Mouse (Mus musculus) intestine, embryonic 16.5 days (tissue): Measurements from ENCODE around the gene Nr1d2. TPM values are rescaled to one million over a fixed set of nuclear protein-coding genes. Genes with fewer than 3 reads are reported as not detected.
"Not testable (repeated sequence)": the region's sequence is repeated elsewhere in the genome, so short reads cannot be mapped to it uniquely, and the experiment has no call there.

ENCODE experiments used
- ATAC-seq: fragments of 200-750 bp; cut with Nextera tagmentation; 2 replicates; pipeline ENCODE4 v1.8.0; 2017; ENCODE audit warnings: moderate TSS enrichment, moderate library complexity
- H3K27ac ChIP-seq: fragments of 300-500 bp; sonication (generic); 2 replicates; pipeline ENCODE4 v1.5.1; 2014; ENCODE audit warnings: mild to moderate bottlenecking, low read length
- H3K27me3 ChIP-seq: fragments of 300-500 bp; sonication (generic); replicated peaks from 2 replicates; pipeline ENCODE4 v1.6.1; 2014; ENCODE audit warnings: low read length, control low read depth, mixed read lengths; ENCODE audit not compliant: control insufficient read depth, insufficient read depth
- H3K36me3 ChIP-seq: fragments of 300-500 bp; sonication (generic); 2 replicates; pipeline ENCODE4 v1.6.1; 2014; ENCODE audit warnings: low read length, control low read depth; ENCODE audit not compliant: control insufficient read depth, insufficient read depth
- H3K4me1 ChIP-seq: fragments of 300-500 bp; sonication (generic); 2 replicates; pipeline ENCODE4 v1.6.1; 2014; ENCODE audit warnings: low read length, control low read depth, mixed read lengths; ENCODE audit not compliant: control insufficient read depth, insufficient read depth
- H3K4me2 ChIP-seq: fragments of 300-500 bp; sonication (generic); 2 replicates; pipeline ENCODE4 v1.6.1; 2014; ENCODE audit warnings: low read depth, low read length, control low read depth
- H3K4me3 ChIP-seq: fragments of 300-500 bp; sonication (generic); 2 replicates; pipeline ENCODE4 v1.5.1; 2014; ENCODE audit warnings: mild to moderate bottlenecking, low read length
- H3K9ac ChIP-seq: fragments of 300-500 bp; sonication (generic); 2 replicates; pipeline ENCODE4 v1.6.1; 2014; ENCODE audit warnings: low read depth, low read length
- H3K9me3 ChIP-seq: fragments of 300-500 bp; sonication (generic); 2 replicates; pipeline ENCODE4 v1.6.1; 2016; ENCODE audit warnings: low read length, control low read depth; ENCODE audit not compliant: control insufficient read depth
- WGBS: fragments of 180-500 bp; shearing (Covaris S2); extraction: QIAGEN DNeasy Blood & Tissue Kit; methylation state at CpG from one replicate; pipeline ENCODE4 v1.1.7; 2014; 5-methylcytosine and 5-hydroxymethylcytosine counted together
- microRNA-seq: library from miRNA; unstranded; fragments of <30 nt; microRNA quantifications from one replicate; pipeline ENCODE4, GENCODE M21; 2016
- polyA plus RNA-seq: library from polyadenylated mRNA; unstranded; fragments of >200 nt; fragmentation: Nextera tagmentation; extraction: Ambion mirVana; gene quantifications from 2 replicates; pipeline ENCODE4 v1.2.1, GENCODE M21; 2015

The Nr1d2 gene
- polyA plus RNA-seq, 1 experiment from 2014 or later, result 3.8 TPM

DNA sequence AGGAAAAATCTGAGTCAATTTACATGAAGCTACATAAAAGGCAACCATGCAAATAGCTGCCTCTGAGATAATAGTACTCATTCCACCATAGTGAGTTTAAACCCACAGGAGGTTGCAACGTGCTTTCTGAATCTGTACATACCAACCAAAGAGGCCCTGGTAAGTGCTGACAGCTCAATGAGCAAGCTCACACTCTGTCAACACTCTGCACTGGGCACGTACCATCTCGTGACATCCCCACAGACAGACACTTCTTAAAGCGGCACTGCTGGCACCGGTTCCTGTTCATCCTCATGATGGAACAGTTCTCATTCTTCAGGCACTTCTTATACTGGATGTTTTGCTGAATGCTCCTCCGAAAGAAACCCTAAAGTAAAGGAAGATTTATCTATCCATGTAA, 22.5 kb downstream of the Nr1d2 start:
- no peak overlapping the region for H3K9ac ChIP-seq
- H3K36me3 ChIP-seq, result no peaks in the 10 kb centered on the region
- no peak for ATAC-seq
- no peaks in the 10 kb centered on the region for H3K27me3 ChIP-seq
- H3K4me1 ChIP-seq, result no peaks in the 10 kb centered on the region
- no peak overlapping the region for H3K4me3 ChIP-seq
- 85% methylated on average over 6 of the region's 6 CpGs for WGBS
- H3K27ac ChIP-seq, result no peak overlapping the region
- no peak overlapping the region for H3K4me2 ChIP-seq
- no peaks in the 10 kb centered on the region for H3K9me3 ChIP-seq

DNA sequence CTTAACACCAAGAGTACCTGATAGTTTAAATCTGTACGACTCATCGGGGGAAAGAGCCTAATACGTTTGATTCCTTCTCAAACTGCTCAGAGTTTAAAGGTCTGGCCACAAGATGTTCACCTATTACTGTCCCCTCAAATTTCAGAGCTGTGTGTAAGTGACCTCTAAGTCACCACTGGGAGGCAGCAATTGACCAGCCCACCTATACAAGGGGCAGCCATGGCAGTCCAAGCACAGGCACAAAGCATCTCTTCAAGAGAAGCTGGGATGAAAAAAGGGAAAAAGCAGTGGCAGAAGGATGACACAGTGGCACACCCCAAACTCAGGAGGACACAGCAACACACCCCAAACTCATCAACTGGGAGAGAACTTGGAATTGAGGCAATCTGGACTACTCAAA, 28.1 kb downstream of the Nr1d2 start:
- no peaks in the 10 kb centered on the region for H3K9me3 ChIP-seq
- no peak overlapping the region for H3K4me3 ChIP-seq
- no peaks in the 10 kb centered on the region for H3K27me3 ChIP-seq
- no peak overlapping the region for H3K4me2 ChIP-seq
- no peaks in the 10 kb centered on the region; the same call in 1 of the 2 replicates for H3K36me3 ChIP-seq
- 82% methylated on average over 3 of the region's 3 CpGs for WGBS
- H3K27ac ChIP-seq, result no peak overlapping the region
- no peak for ATAC-seq
- no peaks in the 10 kb centered on the region for H3K4me1 ChIP-seq
- no peak overlapping the region for H3K9ac ChIP-seq

DNA sequence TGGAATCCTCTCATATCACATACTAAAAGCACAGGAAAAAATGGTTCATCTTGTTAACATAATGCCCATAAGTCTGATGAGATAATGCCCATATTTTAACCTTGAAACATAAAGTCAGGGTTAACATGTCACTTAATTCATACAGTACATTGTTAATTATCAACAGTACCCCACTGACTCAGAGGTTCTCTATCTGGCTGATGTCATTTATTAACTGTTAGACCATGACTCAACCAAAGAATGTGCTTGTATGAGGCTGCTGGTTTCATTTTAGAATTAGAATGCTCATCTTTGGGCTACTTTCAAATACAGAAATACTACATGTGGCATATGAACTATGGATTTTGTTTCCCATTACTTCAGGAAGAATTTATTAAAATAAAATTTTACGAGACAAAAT, 34.6 kb downstream of the Nr1d2 start:
- not testable (repeated sequence) for H3K4me3 ChIP-seq, H3K36me3 ChIP-seq, H3K4me1 ChIP-seq, H3K9ac ChIP-seq, H3K27ac ChIP-seq, H3K4me2 ChIP-seq, H3K9me3 ChIP-seq, H3K27me3 ChIP-seq
- WGBS, result 86% methylated on average over 1 of the region's 1 CpGs
- ATAC-seq, result peak; percentile 77

DNA sequence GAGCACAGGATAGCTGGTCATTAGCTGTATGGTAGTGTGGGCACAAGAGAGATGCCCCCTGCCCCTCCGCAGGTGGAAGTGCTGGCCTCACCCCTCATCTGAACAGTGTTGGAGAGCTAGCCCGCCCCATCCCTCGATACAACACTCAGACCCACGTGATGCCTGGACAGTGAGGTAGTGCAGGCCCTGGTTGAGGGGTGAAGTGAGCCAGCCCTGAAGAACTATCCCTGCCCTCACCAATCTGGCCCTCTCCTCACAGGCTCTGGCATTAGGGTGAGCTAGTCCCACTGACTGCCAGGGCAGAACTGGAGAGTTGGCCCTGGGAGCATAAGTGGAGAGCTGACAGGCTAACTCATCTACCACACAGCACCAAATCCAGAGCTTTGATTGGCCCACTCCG, 37.5 kb downstream of the Nr1d2 start:
- H3K9me3 ChIP-seq, result no peaks in the 10 kb centered on the region
- 91% methylated on average over 5 of the region's 5 CpGs for WGBS
- no peak overlapping the region for H3K4me3 ChIP-seq
- H3K4me2 ChIP-seq, result no peak overlapping the region
- no peaks in the 10 kb centered on the region for H3K27me3 ChIP-seq
- no peak overlapping the region for H3K27ac ChIP-seq
- no peaks in the 10 kb centered on the region for H3K4me1 ChIP-seq
- ATAC-seq, result no peak
- H3K9ac ChIP-seq, result no peak overlapping the region
- no peaks in the 10 kb centered on the region for H3K36me3 ChIP-seq

DNA sequence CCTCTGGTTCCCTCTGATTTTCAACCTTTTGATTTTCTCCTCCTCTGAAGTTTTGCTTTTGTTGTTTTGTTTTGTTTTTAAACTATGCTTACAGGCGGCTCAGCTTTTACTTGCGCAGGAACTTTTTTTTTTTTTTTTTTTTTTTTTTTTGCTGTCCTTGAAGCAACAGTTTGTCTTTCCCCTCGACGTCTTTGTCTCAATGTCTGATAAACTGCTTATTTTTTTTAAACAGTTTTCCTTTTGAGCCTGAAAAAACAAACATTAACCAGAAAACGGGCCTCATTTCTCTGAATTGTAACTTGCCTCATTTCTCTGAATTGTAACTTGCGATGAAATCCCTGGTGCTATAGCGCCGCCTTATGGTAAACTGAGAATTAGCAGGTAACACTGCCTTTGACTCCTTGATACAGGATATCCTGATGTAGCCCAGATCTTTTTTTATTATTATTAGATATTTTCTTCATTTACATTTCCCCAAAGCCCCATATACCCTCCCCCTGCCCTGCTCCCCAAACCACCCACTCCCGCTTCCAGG, 52.0 kb downstream of the Nr1d2 start:
- H3K27ac ChIP-seq, result no peak overlapping the region
- H3K9ac ChIP-seq, result no peak overlapping the region
- no peaks in the 10 kb centered on the region for H3K36me3 ChIP-seq
- H3K4me3 ChIP-seq, result no peak overlapping the region
- H3K27me3 ChIP-seq, result no peaks in the 10 kb centered on the region
- 43% methylated on average over 9 of the region's 9 CpGs for WGBS
- no peak overlapping the region for H3K4me2 ChIP-seq
- no peaks in the 10 kb centered on the region for H3K4me1 ChIP-seq
- H3K9me3 ChIP-seq, result no peaks in the 10 kb centered on the region
- no peak for ATAC-seq

DNA sequence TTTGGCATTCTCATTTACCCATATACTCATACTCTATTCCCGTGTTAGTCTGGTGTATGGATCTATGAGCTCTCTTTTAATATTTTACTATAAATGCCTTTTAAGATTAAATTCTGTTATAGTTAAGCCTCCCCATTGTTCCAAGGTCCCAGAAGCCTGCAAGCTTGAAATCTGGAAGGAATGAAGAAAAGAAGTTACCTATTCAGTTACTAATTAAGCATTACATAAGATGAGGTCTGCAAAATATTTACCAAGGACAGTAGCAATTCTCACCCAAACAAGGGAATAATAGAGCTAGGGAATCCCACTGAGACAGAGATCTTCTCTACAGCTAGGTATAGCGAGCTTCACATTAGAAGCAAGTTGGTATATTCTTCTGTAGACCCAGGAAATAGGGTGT, 61.4 kb downstream of the Nr1d2 start:
- not testable (repeated sequence) for H3K4me1 ChIP-seq, H3K9me3 ChIP-seq, H3K4me3 ChIP-seq, H3K27me3 ChIP-seq, H3K36me3 ChIP-seq, H3K4me2 ChIP-seq, ATAC-seq, H3K9ac ChIP-seq, H3K27ac ChIP-seq
- 71% methylated on average over 2 of the region's 2 CpGs for WGBS

DNA sequence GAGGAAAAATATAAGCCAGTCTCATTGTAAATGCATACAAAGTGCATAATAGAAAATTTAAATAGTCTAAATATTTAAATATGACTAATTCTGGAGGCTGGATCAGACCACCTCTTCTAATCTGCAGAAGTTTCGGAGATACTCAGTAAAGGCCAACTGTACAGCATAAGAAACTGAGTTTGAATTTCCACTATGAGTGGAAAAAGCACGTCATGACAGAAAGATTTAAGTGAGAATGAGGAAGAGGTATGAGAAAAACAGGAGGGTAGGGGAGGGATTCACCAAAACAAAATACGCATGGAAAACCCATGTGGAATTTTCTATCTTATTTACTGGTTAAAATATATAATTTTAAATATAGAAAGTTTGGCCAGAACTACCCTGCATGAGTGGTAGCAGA, 71.3 kb downstream of the Nr1d2 start:
- no peaks in the 10 kb centered on the region for H3K9me3 ChIP-seq
- H3K4me2 ChIP-seq, result no peak overlapping the region
- no peaks in the 10 kb centered on the region for H3K36me3 ChIP-seq
- no peak overlapping the region for H3K4me3 ChIP-seq
- H3K27ac ChIP-seq, result no peak overlapping the region
- H3K27me3 ChIP-seq, result no peaks in the 10 kb centered on the region
- ATAC-seq, result no peak
- 82% methylated on average over 3 of the region's 3 CpGs for WGBS
- no peaks in the 10 kb centered on the region for H3K4me1 ChIP-seq
- no peak overlapping the region for H3K9ac ChIP-seq

DNA sequence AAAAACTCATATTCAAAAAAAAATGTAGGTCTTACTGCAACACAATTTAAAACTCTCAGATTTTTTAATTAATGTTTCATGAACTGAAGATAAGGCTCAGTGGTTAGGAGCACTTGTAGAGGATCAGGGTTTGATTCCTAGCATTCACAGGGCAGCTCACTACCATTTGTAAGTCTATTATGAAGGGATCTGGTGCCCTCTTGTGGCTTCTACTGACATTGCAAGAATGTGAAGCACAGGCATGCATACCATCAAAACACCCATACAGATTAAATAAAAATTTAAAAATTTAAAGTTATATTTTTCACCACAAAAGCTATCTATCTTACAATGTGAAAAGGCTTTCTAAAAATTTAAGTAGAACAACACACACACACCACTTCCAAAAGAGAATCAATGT, 71.9 kb downstream of the Nr1d2 start:
- Histone ChIP-seq H3K4me2 (no peak overlapping the region), H3K4me3 (no peak overlapping the region), H3K36me3 (no peaks in the 10 kb centered on the region), H3K27me3 (no peaks in the 10 kb centered on the region), H3K4me1 (no peaks in the 10 kb centered on the region), H3K27ac (no peak overlapping the region), H3K9ac (no peak overlapping the region), H3K9me3 (no peaks in the 10 kb centered on the region)
- ATAC-seq, result no peak

Small RNA genes within 50 kb of the gene (microRNA-seq; reads per million reads assigned to microRNA genes)
- not detected for gene Gm44469

Other genes starting within 250 kb of the Nr1d2 start
- 14.5 and 15.9 TPM in 2 replicates for gene Nkiras1, start 32.0 kb upstream of the Nr1d2 start, polyA plus RNA-seq
- 349 and 396 TPM in 2 replicates for gene Rpl15, start 32.3 kb upstream of the Nr1d2 start, polyA plus RNA-seq
- gene Ube2e1, start 92.7 kb upstream of the Nr1d2 start, polyA plus RNA-seq, result 107 and 113 TPM in 2 replicates